Mouse (Mus musculus): ENCODE measurements around the gene Rad54l2. TPM values are rescaled to one million over a fixed set of nuclear protein-coding genes. Genes with fewer than 3 reads are reported as not detected.

Gene Rad54l2
- polyA plus RNA-seq, 1 experiment from 2014 or later: 8.3 TPM

GRCm38 (mm10) chr9:106783554-106783953, 5.4 kb downstream of the Rad54l2 start:
- ATAC-seq (replicated peaks): no peak

GRCm38 (mm10) chr9:106780086-106780485, 8.9 kb downstream of the Rad54l2 start:
- Histone ChIP-seq H3K9me3 (no peaks in the 10 kb centered on the region), H3K36me3 (no peaks in the 10 kb centered on the region), H3K27me3 (no peaks in the 10 kb centered on the region), H3K27ac (replicated peaks) (no peak overlapping the region), H3K9ac (replicated peaks) (no peak overlapping the region), H3K4me3 (no peak overlapping the region), H3K4me1 (no peaks in the 10 kb centered on the region), H3K4me2 (replicated peaks) (no peak overlapping the region)
- WGBS: 82% methylated on average over 3 of the region's 3 CpGs
- ATAC-seq (replicated peaks): no peak

More at GRCm38 (mm10) chr9:106783554-106783953, 5.4 kb downstream of the Rad54l2 start:
- 97% methylated on average over 2 of the region's 2 CpGs for WGBS
- no peak overlapping the region for H3K4me2 ChIP-seq (replicated peaks)
- H3K27me3 ChIP-seq: no peaks in the 10 kb centered on the region
- H3K36me3 ChIP-seq: no peaks in the 10 kb centered on the region
- H3K9ac ChIP-seq (replicated peaks): no peak overlapping the region
- no peak overlapping the region for H3K4me3 ChIP-seq
- H3K9me3 ChIP-seq: no peaks in the 10 kb centered on the region
- peaks cover 13% of the 10 kb centered on the region for H3K4me1 ChIP-seq
- H3K27ac ChIP-seq (replicated peaks): no peak overlapping the region

GRCm38 (mm10) chr9:106778319-106778718, 10.7 kb downstream of the Rad54l2 start:
- Histone ChIP-seq H3K27ac (replicated peaks) (no peak overlapping the region), H3K9ac (replicated peaks) (no peak overlapping the region), H3K27me3 (no peaks in the 10 kb centered on the region), H3K36me3 (no peaks in the 10 kb centered on the region), H3K4me3 (no peak overlapping the region), H3K4me1 (no peaks in the 10 kb centered on the region), H3K9me3 (no peaks in the 10 kb centered on the region), H3K4me2 (replicated peaks) (no peak overlapping the region)
- ATAC-seq (replicated peaks): no peak
- WGBS: 89% methylated on average over 4 of the region's 4 CpGs

- no peak for ATAC-seq (replicated peaks)
- H3K4me3 ChIP-seq: no peak overlapping the region
- no peaks in the 10 kb centered on the region for H3K9me3 ChIP-seq
- H3K4me1 ChIP-seq: no peaks in the 10 kb centered on the region
- H3K4me2 ChIP-seq (replicated peaks): no peak overlapping the region
- H3K27me3 ChIP-seq: no peaks in the 10 kb centered on the region
- no peak overlapping the region for H3K9ac ChIP-seq (replicated peaks)
- H3K27ac ChIP-seq (replicated peaks): no peak overlapping the region
- H3K36me3 ChIP-seq: no peaks in the 10 kb centered on the region
- 95% methylated on average over 3 of the region's 3 CpGs for WGBS
Observed at GRCm38 (mm10) chr9:106777423-106777822, 11.6 kb downstream of the Rad54l2 start.

- H3K9me3 ChIP-seq: no peaks in the 10 kb centered on the region
- H3K4me3 ChIP-seq: no peak overlapping the region
- no peak for ATAC-seq (replicated peaks)
- 92% methylated on average over 1 of the region's 1 CpGs for WGBS
- H3K27me3 ChIP-seq: no peaks in the 10 kb centered on the region
- no peak overlapping the region for H3K4me2 ChIP-seq (replicated peaks)
- H3K9ac ChIP-seq (replicated peaks): no peak overlapping the region
- no peak overlapping the region for H3K27ac ChIP-seq (replicated peaks)
- H3K36me3 ChIP-seq: no peaks in the 10 kb centered on the region
- H3K4me1 ChIP-seq: no peaks in the 10 kb centered on the region
Observed at GRCm38 (mm10) chr9:106776116-106776515, 12.9 kb downstream of the Rad54l2 start.

- Histone ChIP-seq H3K4me1 (no peaks in the 10 kb centered on the region), H3K4me3 (no peak overlapping the region), H3K27ac (replicated peaks) (no peak overlapping the region), H3K4me2 (replicated peaks) (no peak overlapping the region), H3K27me3 (no peaks in the 10 kb centered on the region), H3K36me3 (no peaks in the 10 kb centered on the region), H3K9me3 (no peaks in the 10 kb centered on the region), H3K9ac (replicated peaks) (no peak overlapping the region)
- no peak for ATAC-seq (replicated peaks)
- 94% methylated on average over 2 of the region's 2 CpGs for WGBS
Observed at GRCm38 (mm10) chr9:106771770-106772169, 17.2 kb downstream of the Rad54l2 start.

- H3K4me2 ChIP-seq (replicated peaks): no peak overlapping the region
- no peak overlapping the region for H3K9ac ChIP-seq (replicated peaks)
- H3K9me3 ChIP-seq: no peaks in the 10 kb centered on the region
- ATAC-seq (replicated peaks): no peak
- H3K4me3 ChIP-seq: no peak overlapping the region
- no peaks in the 10 kb centered on the region for H3K27me3 ChIP-seq
- H3K27ac ChIP-seq (replicated peaks): no peak overlapping the region
- H3K36me3 ChIP-seq: no peaks in the 10 kb centered on the region
- no peaks in the 10 kb centered on the region for H3K4me1 ChIP-seq
- WGBS: 96% methylated on average over 3 of the region's 3 CpGs
Observed at GRCm38 (mm10) chr9:106770216-106770615, 18.8 kb downstream of the Rad54l2 start.

GRCm38 (mm10) chr9:106769781-106770180, 19.2 kb downstream of the Rad54l2 start:
- H3K36me3 ChIP-seq: no peaks in the 10 kb centered on the region
- H3K9ac ChIP-seq (replicated peaks): no peak overlapping the region
- no peaks in the 10 kb centered on the region for H3K4me1 ChIP-seq
- no peak overlapping the region for H3K4me3 ChIP-seq
- 95% methylated on average over 5 of the region's 5 CpGs for WGBS
- no peak overlapping the region for H3K4me2 ChIP-seq (replicated peaks)
- no peaks in the 10 kb centered on the region for H3K9me3 ChIP-seq
- ATAC-seq (replicated peaks): no peak
- no peaks in the 10 kb centered on the region for H3K27me3 ChIP-seq
- H3K27ac ChIP-seq (replicated peaks): no peak overlapping the region

GRCm38 (mm10) chr9:106756421-106756820, 32.6 kb downstream of the Rad54l2 start:
- H3K4me3 ChIP-seq: no peak overlapping the region
- ATAC-seq (replicated peaks): no peak
- no peak overlapping the region for H3K27ac ChIP-seq (replicated peaks)
- no peaks in the 10 kb centered on the region for H3K9me3 ChIP-seq
- H3K36me3 ChIP-seq: peaks cover 11% of the 10 kb centered on the region
- H3K27me3 ChIP-seq: no peaks in the 10 kb centered on the region
- 91% methylated on average over 9 of the region's 9 CpGs for WGBS
- no peaks in the 10 kb centered on the region for H3K4me1 ChIP-seq
- H3K9ac ChIP-seq (replicated peaks): no peak overlapping the region
- H3K4me2 ChIP-seq (replicated peaks): no peak overlapping the region

- no peak for ATAC-seq (replicated peaks)
- no peak overlapping the region for H3K4me2 ChIP-seq (replicated peaks)
- WGBS: 93% methylated on average over 4 of the region's 4 CpGs
- H3K4me1 ChIP-seq: no peaks in the 10 kb centered on the region
- H3K36me3 ChIP-seq: peaks cover 11% of the 10 kb centered on the region
- no peak overlapping the region for H3K27ac ChIP-seq (replicated peaks)
- no peak overlapping the region for H3K4me3 ChIP-seq
- no peaks in the 10 kb centered on the region for H3K9me3 ChIP-seq
- no peak overlapping the region for H3K9ac ChIP-seq (replicated peaks)
- H3K27me3 ChIP-seq: no peaks in the 10 kb centered on the region
Observed at GRCm38 (mm10) chr9:106755776-106756175, 33.2 kb downstream of the Rad54l2 start.

GRCm38 (mm10) chr9:106754311-106754710, 34.7 kb downstream of the Rad54l2 start:
- Histone ChIP-seq H3K4me1 (no peaks in the 10 kb centered on the region), H3K9ac (replicated peaks) (no peak overlapping the region), H3K27me3 (no peaks in the 10 kb centered on the region), H3K27ac (replicated peaks) (no peak overlapping the region), H3K4me3 (no peak overlapping the region), H3K9me3 (no peaks in the 10 kb centered on the region), H3K4me2 (replicated peaks) (no peak overlapping the region), H3K36me3 (peaks cover 11% of the 10 kb centered on the region)
- ATAC-seq (replicated peaks): no peak
- whole genome bisulfite sequencing: 93% methylated on average over 2 of the region's 2 CpGs

- no peaks in the 10 kb centered on the region for H3K9me3 ChIP-seq
- no peaks in the 10 kb centered on the region for H3K27me3 ChIP-seq
- no peak overlapping the region for H3K27ac ChIP-seq (replicated peaks)
- H3K9ac ChIP-seq (replicated peaks): no peak overlapping the region
- H3K4me2 ChIP-seq (replicated peaks): no peak overlapping the region
- H3K36me3 ChIP-seq: peaks cover 11% of the 10 kb centered on the region
- no peaks in the 10 kb centered on the region for H3K4me1 ChIP-seq
- no peak overlapping the region for H3K4me3 ChIP-seq
- no peak for ATAC-seq (replicated peaks)
- 91% methylated on average over 5 of the region's 5 CpGs for WGBS
Observed at GRCm38 (mm10) chr9:106752135-106752534, 36.9 kb downstream of the Rad54l2 start.

GRCm38 (mm10) chr9:106739962-106740361, 49.0 kb downstream of the Rad54l2 start:
- H3K27ac ChIP-seq (replicated peaks): no peak overlapping the region
- H3K9me3 ChIP-seq: no peaks in the 10 kb centered on the region
- ATAC-seq (replicated peaks): no peak
- H3K27me3 ChIP-seq: no peaks in the 10 kb centered on the region
- no peaks in the 10 kb centered on the region for H3K36me3 ChIP-seq
- no peak overlapping the region for H3K4me2 ChIP-seq (replicated peaks)
- no peak overlapping the region for H3K9ac ChIP-seq (replicated peaks)
- WGBS: 94% methylated on average over 1 of the region's 1 CpGs
- H3K4me1 ChIP-seq: no peaks in the 10 kb centered on the region
- H3K4me3 ChIP-seq: no peak overlapping the region
